Mouse (Mus musculus): ENCODE results near the gene Spata31d1d.

DNA sequence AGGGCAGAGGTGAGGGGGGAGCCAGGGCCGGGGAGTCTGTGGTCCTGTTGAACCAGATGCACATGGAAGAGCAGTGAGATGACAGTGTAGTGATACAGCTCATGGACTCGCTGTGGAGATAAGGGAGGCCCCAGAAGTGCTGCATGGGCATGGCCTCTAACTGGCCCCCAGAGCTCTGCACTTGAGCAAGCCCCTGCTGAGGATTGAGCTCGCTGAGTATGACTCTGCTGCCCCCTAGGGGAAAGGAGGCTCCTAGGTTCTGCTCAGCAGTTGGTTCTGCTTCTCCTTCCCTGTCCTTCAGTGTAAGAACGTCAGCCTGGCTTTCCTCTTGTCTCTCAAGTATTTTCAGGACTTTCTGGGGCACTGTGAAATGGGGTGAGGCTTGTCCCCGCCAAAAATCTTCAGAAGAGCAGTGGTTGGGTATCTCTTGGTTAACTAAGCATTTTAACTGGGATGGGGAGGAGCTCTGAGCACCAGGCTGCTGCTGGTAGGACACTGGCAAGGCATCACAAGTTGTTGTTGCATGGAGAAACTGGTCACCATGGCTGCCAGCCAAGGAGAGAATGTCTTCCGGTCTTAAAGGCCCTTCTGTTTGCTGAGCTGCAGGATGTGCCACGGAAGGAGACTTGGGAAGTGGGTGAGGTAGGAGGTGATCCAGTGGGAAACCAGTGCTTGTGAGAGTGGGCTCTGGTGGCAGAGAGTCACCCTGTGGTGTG lies 3.0 kb downstream of the Spata31d1d start:
- TF ChIP-seq CTCF (IDR thresholded peaks at IDR 0.05) (peak; percentile 98), EP300 (IDR thresholded peaks at IDR 0.05) (no peak)
